Mouse (Mus musculus) heart, postnatal 0 days (tissue): ENCODE results near the gene Usp48.

ENCODE experiments used
- CTCF ChIP-seq: IDR thresholded peaks from 2 replicates; pipeline ENCODE4 v1.5.1; 2016; ENCODE audit warnings: antibody characterized with exemption, control low read depth, low read depth
- EP300 ChIP-seq: IDR thresholded peaks from 2 replicates; pipeline ENCODE4 v1.6.1; 2016; ENCODE audit warnings: antibody characterized with exemption, low read depth

DNA sequence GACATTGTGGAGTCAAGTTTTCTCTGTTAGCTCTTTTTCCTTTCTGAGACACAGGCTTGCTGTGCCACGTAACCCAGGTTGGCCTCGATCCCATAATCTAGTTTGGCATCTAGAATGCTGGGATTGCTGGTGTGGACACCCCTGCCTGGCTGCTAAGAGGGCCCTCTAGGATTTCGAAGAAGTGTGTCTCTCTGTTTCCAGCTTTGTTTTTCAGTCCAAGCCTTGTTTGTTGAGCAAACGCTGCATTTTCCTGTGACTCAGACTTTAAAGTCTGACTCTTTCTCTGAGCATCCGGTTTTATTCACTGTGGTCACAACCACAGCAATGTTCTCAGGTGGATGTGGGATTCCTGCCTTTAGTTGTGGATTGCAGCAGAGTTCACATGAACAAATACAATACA lies 48.0 kb downstream of the Usp48 start:
- TF ChIP-seq CTCF (no peak), EP300 (no peak)
